In the genomic region with DNA sequence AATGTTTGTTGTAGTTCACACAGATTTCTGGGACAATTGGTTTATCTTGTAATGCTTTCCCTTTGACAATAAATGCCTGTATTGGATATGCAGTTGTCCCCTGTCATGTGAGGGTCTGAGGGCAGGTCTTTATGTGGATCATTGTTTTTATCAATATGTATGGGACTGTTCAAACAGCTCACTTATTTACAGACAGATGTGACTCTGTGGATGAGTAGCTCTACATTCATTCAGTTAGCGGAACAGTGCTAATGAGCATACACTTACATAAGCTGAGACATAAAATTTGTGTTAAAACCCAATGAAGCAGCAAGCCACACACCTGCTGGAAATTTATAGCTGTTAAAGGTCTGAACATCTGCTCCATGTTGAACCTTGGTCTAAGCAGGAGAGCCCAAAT, we compare ENCODE assay signal across 35 mouse cellular contexts. TPM values are rescaled to one million over a fixed set of nuclear protein-coding genes. Genes with fewer than 3 reads are reported as not detected.
"Had no signal": no experiment of that assay in that cellular context is flagged by ENCODE, and none has a peak within 500 bp of the region (broad histone marks: within the 10 kb centered on the region; RNA-seq: fewer than 3 reads in every experiment).

No protein-coding gene starts in this region.

- H3K9ac ChIP-seq: limb, embryonic 12.5 days; limb, embryonic 13.5 days; limb, embryonic 15.5 days; liver, embryonic 12.5 days; liver, embryonic 13.5 days; liver, embryonic 14.5 days; liver, embryonic 15.5 days; liver, postnatal 0 days; lung, embryonic 14.5 days; lung, embryonic 15.5 days; midbrain, embryonic 12.5 days; midbrain, embryonic 13.5 days; midbrain, embryonic 15.5 days had no signal

- DNase-seq: left cerebral cortex, postnatal 4 days; liver; liver, embryonic 13.5 days; liver, postnatal 0 days; lung, adult 18-20 months; lung, adult 2 months; lung, embryonic 14.5 days; lung, postnatal 10 days; lung, postnatal 14 days; lung, postnatal 36 days; lung, postnatal 4 days; midbrain, embryonic 14.5 days had no signal

- ATAC-seq: liver, embryonic 12.5 days; liver, postnatal 0 days; lung, postnatal 0 days; midbrain, embryonic 13.5 days; midbrain, embryonic 15.5 days; midbrain, embryonic 16.5 days had no signal

- H3K27me3 ChIP-seq: limb, embryonic 12.5 days; limb, embryonic 13.5 days; limb, embryonic 15.5 days; liver, embryonic 12.5 days; liver, embryonic 13.5 days; liver, embryonic 15.5 days; lung, embryonic 15.5 days; megakaryocyte, embryonic 14.5 days; midbrain, embryonic 12.5 days; midbrain, embryonic 13.5 days; midbrain, embryonic 15.5 days had no signal

- H3K27ac ChIP-seq: left cerebral cortex, adult 2 months; limb, embryonic 10.5 days; limb, embryonic 12.5 days; limb, embryonic 13.5 days; limb, embryonic 15.5 days; liver, embryonic 12.5 days; liver, embryonic 13.5 days; liver, embryonic 14.5 days; liver, embryonic 15.5 days; lung, embryonic 15.5 days; macrophage; midbrain, embryonic 10.5 days; midbrain, embryonic 12.5 days; midbrain, embryonic 13.5 days; midbrain, embryonic 15.5 days had no signal

- H3K9me3 ChIP-seq: limb, embryonic 10.5 days; limb, embryonic 12.5 days; limb, embryonic 13.5 days; limb, embryonic 15.5 days; liver, embryonic 12.5 days; liver, embryonic 13.5 days; liver, embryonic 15.5 days; lung, embryonic 15.5 days; megakaryocyte, embryonic 14.5 days; midbrain, embryonic 10.5 days; midbrain, embryonic 12.5 days; midbrain, embryonic 13.5 days; midbrain, embryonic 15.5 days had no signal

- H3K36me3 ChIP-seq: limb, embryonic 10.5 days; limb, embryonic 12.5 days; limb, embryonic 13.5 days; limb, embryonic 15.5 days; liver, embryonic 12.5 days; liver, embryonic 13.5 days; liver, embryonic 15.5 days; lung, embryonic 15.5 days; midbrain, embryonic 10.5 days; midbrain, embryonic 12.5 days; midbrain, embryonic 13.5 days; midbrain, embryonic 15.5 days had no signal

- H3K4me1 ChIP-seq: limb, embryonic 10.5 days; limb, embryonic 12.5 days; limb, embryonic 13.5 days; limb, embryonic 15.5 days; liver, embryonic 12.5 days; liver, embryonic 13.5 days; liver, embryonic 15.5 days; lung, embryonic 15.5 days; midbrain, embryonic 10.5 days; midbrain, embryonic 12.5 days; midbrain, embryonic 13.5 days; midbrain, embryonic 15.5 days had no signal

- H3K4me2 ChIP-seq: limb, embryonic 12.5 days; limb, embryonic 13.5 days; limb, embryonic 15.5 days; liver, embryonic 11.5 days; liver, embryonic 12.5 days; liver, embryonic 13.5 days; liver, embryonic 15.5 days; lung, embryonic 14.5 days; lung, embryonic 15.5 days; midbrain, embryonic 11.5 days; midbrain, embryonic 12.5 days; midbrain, embryonic 13.5 days; midbrain, embryonic 15.5 days had no signal

- H3K4me3 ChIP-seq: left cerebral cortex, adult 2 months; limb, embryonic 10.5 days; limb, embryonic 12.5 days; limb, embryonic 13.5 days; limb, embryonic 15.5 days; liver, embryonic 12.5 days; liver, embryonic 13.5 days; liver, embryonic 15.5 days; lung, embryonic 15.5 days; megakaryocyte, embryonic 14.5 days; midbrain, embryonic 10.5 days; midbrain, embryonic 12.5 days; midbrain, embryonic 13.5 days; midbrain, embryonic 15.5 days; myocyte had no signal

RNA-seq across cellular contexts. Expression of gene Pdzph1, which starts 34.1 kb away (rescaled TPM):
- polyA plus RNA-seq: limb, embryonic 10.5 days; limb, embryonic 11.5 days; limb, embryonic 12.5 days; limb, embryonic 15.5 days; liver, adult 2 months; liver, postnatal 0 days; lung, adult 2 months; lung, embryonic 14.5 days; lung, embryonic 15.5 days; lung, embryonic 16.5 days; lung, postnatal 0 days; macrophage; myocyte had no signal
